Mouse (Mus musculus) neural tube, embryonic 11.5 days (tissue): ENCODE data around the gene Coro1a. TPM values are rescaled to one million over a fixed set of nuclear protein-coding genes. Genes with fewer than 3 reads are reported as not detected.

Source experiments
- ATAC-seq: fragments of 200-750 bp; cut with Nextera tagmentation; 2 replicates; pipeline ENCODE4 v1.8.0; 2017; ENCODE audit warnings: moderate number of reproducible peaks, mild to moderate bottlenecking, moderate TSS enrichment, moderate library complexity; ENCODE audit not compliant: insufficient read depth, low FRiP score, low TSS enrichment
- DNase-seq: peaks from one replicate; pipeline ENCODE4 v3.0.0-alpha.2; 2015; ENCODE audit warnings: low spot score
- H3K27ac ChIP-seq: fragments of 300-500 bp; sonication (generic); 2 replicates; pipeline ENCODE4 v1.5.1; 2014; ENCODE audit warnings: low read depth, mild to moderate bottlenecking, low read length
- H3K27me3 ChIP-seq: fragments of 300-500 bp; sonication (generic); 2 replicates; pipeline ENCODE4 v1.6.1; 2014; ENCODE audit warnings: mild to moderate bottlenecking, low read length, mixed read lengths; ENCODE audit not compliant: control insufficient read depth, insufficient read depth
- H3K36me3 ChIP-seq: fragments of 300-500 bp; sonication (generic); 2 replicates; pipeline ENCODE4 v1.6.1; 2014; ENCODE audit warnings: mild to moderate bottlenecking, low read length, moderate library complexity, mixed read lengths; ENCODE audit not compliant: control insufficient read depth, insufficient read depth
- H3K4me1 ChIP-seq: fragments of 300-500 bp; sonication (generic); 2 replicates; pipeline ENCODE4 v1.6.1; 2014; ENCODE audit warnings: low read length, mixed read lengths; ENCODE audit not compliant: control insufficient read depth, insufficient read depth
- H3K4me2 ChIP-seq: fragments of 300-500 bp; sonication (generic); 2 replicates; pipeline ENCODE4 v1.6.1; 2014; ENCODE audit warnings: low read depth, mild to moderate bottlenecking, moderate library complexity
- H3K4me3 ChIP-seq: fragments of 300-500 bp; sonication (generic); 2 replicates; pipeline ENCODE4 v1.5.1; 2014; ENCODE audit warnings: low read depth, low read length
- H3K9ac ChIP-seq: fragments of 300-500 bp; sonication (generic); 2 replicates; pipeline ENCODE4 v1.6.1; 2014; ENCODE audit warnings: mild to moderate bottlenecking, low read length
- H3K9me3 ChIP-seq: fragments of 300-500 bp; sonication (generic); 2 replicates; pipeline ENCODE4 v1.6.1; 2016; ENCODE audit warnings: low read length; ENCODE audit not compliant: control insufficient read depth
- WGBS: fragments of 180-500 bp; shearing (Covaris S2); extraction: QIAGEN DNeasy Blood & Tissue Kit; methylation state at CpG from one replicate; pipeline ENCODE4 v1.1.7; 2014; 5-methylcytosine and 5-hydroxymethylcytosine counted together
- polyA plus RNA-seq: library from polyadenylated mRNA; unstranded; fragments of >200 nt; fragmentation: Nextera tagmentation; extraction: Ambion mirVana; gene quantifications from 2 replicates; pipeline ENCODE4 v1.2.1, GENCODE M21; 2014

Coro1a gene
- polyA plus RNA-seq, 1 experiment from 2014 or later: 52.5 TPM

GRCm38 (mm10) chr7:126681221-126681620 lies 26.4 kb downstream of the Coro1a start:
- no peak overlapping the region for H3K27ac ChIP-seq
- H3K27me3 ChIP-seq: no peaks in the 10 kb centered on the region
- no peaks in the 10 kb centered on the region for H3K4me1 ChIP-seq
- H3K9me3 ChIP-seq: no peaks in the 10 kb centered on the region
- WGBS: 96% methylated on average over 5 of the region's 5 CpGs
- no peak overlapping the region for H3K4me2 ChIP-seq
- no peak overlapping the region for H3K4me3 ChIP-seq
- H3K36me3 ChIP-seq: no peaks in the 10 kb centered on the region; the same call in 1 of the 2 replicates
- no peak for DNase-seq
- no peak for ATAC-seq
- no peak overlapping the region for H3K9ac ChIP-seq

GRCm38 (mm10) chr7:126679683-126680082 lies 27.9 kb downstream of the Coro1a start:
- H3K27ac ChIP-seq: no peak overlapping the region
- H3K4me1 ChIP-seq: no peaks in the 10 kb centered on the region
- no peak for ATAC-seq
- no peaks in the 10 kb centered on the region for H3K27me3 ChIP-seq
- WGBS: 91% methylated on average over 5 of the region's 5 CpGs
- no peaks in the 10 kb centered on the region for H3K9me3 ChIP-seq
- no peak overlapping the region for H3K9ac ChIP-seq
- H3K4me3 ChIP-seq: no peak overlapping the region
- no peaks in the 10 kb centered on the region; the same call in 1 of the 2 replicates for H3K36me3 ChIP-seq
- DNase-seq: no peak
- H3K4me2 ChIP-seq: no peak overlapping the region

DNA sequence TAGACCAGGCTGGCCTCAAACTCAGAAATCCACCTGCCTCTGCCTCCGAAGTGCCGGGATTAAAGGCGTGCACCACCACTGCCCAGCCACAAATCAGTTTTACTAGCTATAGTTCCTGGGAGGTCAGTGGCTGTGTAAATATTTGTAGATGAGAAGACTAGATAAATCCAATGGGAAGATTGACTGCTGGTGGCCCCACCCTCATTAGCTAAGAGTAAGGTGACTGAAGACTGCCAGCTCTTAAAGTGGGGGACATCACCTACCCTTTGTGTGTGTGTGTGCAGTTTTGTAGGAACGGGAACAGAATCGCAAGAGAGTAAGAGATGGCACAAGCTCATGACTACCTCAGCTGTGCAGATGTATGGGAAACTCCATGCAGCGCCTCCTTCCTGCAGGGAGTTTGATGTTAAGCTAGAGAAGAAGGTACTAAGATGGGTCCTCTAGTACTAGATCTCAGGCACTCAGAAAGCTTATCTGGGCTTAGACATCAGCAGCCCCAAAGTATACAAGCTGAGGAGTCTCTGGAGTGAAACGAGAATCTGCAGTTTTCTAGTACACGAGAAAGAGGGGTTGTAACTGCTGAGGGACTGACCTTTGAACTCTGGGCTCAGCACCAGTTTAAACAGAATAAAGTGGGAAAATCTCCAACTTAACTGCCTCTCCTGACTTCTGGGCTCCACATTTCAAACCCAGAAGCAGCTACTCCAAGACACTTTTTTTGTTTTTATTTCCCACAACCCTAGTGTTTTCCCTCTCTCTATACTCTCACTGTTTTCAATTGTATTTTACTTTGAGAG lies 28.8 kb downstream of the Coro1a start:
- no peak overlapping the region for H3K9ac ChIP-seq
- H3K27me3 ChIP-seq: no peaks in the 10 kb centered on the region
- 83% methylated on average over 8 of the region's 8 CpGs for WGBS
- no peaks in the 10 kb centered on the region for H3K9me3 ChIP-seq
- no peak overlapping the region for H3K4me2 ChIP-seq
- no peaks in the 10 kb centered on the region for H3K4me1 ChIP-seq
- no peak overlapping the region for H3K27ac ChIP-seq
- H3K36me3 ChIP-seq: no peaks in the 10 kb centered on the region; the same call in 1 of the 2 replicates
- ATAC-seq (no peak), DNase-seq (no peak)
- H3K4me3 ChIP-seq: no peak overlapping the region

DNA sequence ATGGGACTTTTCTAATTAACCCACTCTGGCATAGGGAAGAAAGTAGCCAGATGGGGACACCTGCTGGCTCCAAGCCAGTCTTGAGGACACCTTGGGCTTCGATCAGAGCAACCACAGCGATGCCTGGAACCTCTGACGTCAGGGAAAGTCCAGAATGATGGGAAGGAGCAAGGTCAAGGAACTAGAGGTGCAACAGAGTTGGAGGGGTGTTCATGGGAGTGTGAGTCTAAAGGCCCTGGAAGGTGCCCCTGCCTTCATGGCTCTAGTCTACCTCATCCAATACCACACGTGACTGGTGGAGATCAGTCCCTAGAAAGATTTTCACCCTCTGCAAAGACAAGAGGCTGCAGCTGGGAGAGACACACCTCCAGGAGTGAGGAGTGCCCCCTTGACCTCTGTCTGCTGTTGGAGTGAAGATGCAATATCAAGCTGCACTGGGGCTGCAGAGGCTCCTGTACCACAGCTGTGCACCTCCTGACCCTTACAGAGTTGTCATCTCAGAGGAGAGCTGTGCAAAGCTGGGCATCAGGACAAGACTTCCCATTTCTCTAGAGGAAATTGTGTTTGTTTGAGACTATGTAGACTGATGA lies 30.9 kb downstream of the Coro1a start:
- peaks cover 6% of the 10 kb centered on the region; the same call in 1 of the 2 replicates for H3K36me3 ChIP-seq
- no peak overlapping the region for H3K27ac ChIP-seq
- no peak for DNase-seq
- H3K4me3 ChIP-seq: no peak overlapping the region
- no peaks in the 10 kb centered on the region for H3K27me3 ChIP-seq
- ATAC-seq: no peak
- H3K9me3 ChIP-seq: no peaks in the 10 kb centered on the region
- H3K9ac ChIP-seq: no peak overlapping the region
- WGBS: 75% methylated on average over 4 of the region's 4 CpGs
- no peak overlapping the region for H3K4me2 ChIP-seq
- no peaks in the 10 kb centered on the region for H3K4me1 ChIP-seq

- no peak for ATAC-seq
- 80% methylated on average over 1 of the region's 1 CpGs for WGBS
- Histone ChIP-seq H3K9me3 (no peaks in the 10 kb centered on the region), H3K27ac (no peak within 1 kb of the TSS), H3K36me3 (peaks cover 8% of the 10 kb centered on the region; the same call in 1 of the 2 replicates), H3K4me2 (no peak within 1 kb of the TSS), H3K9ac (no peak within 1 kb of the TSS), H3K4me3 (no peak within 1 kb of the TSS), H3K4me1 (no peaks in the 10 kb centered on the region), H3K27me3 (no peaks in the 10 kb centered on the region)
- no peak for DNase-seq
Observed at GRCm38 (mm10) chr7:126676207-126676606, 31.4 kb downstream of the Coro1a start, which contains the start of gene Sult1a1. Gene Sult1a1 (minus strand): TSS chr7:126676432.

DNA sequence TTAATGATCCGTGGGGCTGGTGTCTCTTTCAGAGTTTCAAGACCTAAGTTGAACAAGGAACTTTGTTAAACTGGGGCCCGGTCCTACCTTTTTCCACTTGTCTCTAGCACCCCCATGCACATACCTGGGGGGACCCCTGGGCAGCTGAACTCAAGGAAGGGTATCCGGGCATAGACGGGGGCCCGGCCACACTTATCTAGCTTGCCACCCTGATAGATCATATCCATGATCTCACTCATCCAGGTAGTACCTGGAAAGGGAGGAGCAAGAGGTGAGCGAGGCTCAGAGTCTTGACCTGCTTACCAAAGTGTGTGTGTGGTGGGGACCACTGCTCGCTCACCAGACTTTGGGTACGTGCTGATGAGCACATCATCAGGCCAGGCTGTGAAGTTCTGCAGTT lies 32.5 kb downstream of the Coro1a start:
- H3K4me3 ChIP-seq: no peak overlapping the region
- WGBS: 94% methylated on average over 8 of the region's 8 CpGs
- H3K9me3 ChIP-seq: no peaks in the 10 kb centered on the region
- H3K4me1 ChIP-seq: no peaks in the 10 kb centered on the region
- no peaks in the 10 kb centered on the region for H3K27me3 ChIP-seq
- DNase-seq: no peak
- H3K9ac ChIP-seq: no peak overlapping the region
- peaks cover 8% of the 10 kb centered on the region; the same call in 1 of the 2 replicates for H3K36me3 ChIP-seq
- no peak overlapping the region for H3K27ac ChIP-seq
- ATAC-seq: no peak
- no peak overlapping the region for H3K4me2 ChIP-seq

GRCm38 (mm10) chr7:126672111-126672510 lies 35.5 kb downstream of the Coro1a start:
- no peak for ATAC-seq
- no peak for DNase-seq
- Histone ChIP-seq H3K4me1 (no peaks in the 10 kb centered on the region), H3K27ac (no peak overlapping the region), H3K9me3 (no peaks in the 10 kb centered on the region), H3K36me3 (peaks cover 8% of the 10 kb centered on the region; the same call in 1 of the 2 replicates), H3K4me3 (no peak overlapping the region), H3K4me2 (no peak overlapping the region), H3K27me3 (no peaks in the 10 kb centered on the region), H3K9ac (no peak overlapping the region)
- 92% methylated on average over 9 of the region's 9 CpGs for WGBS

- Histone ChIP-seq H3K4me1 (no peaks in the 10 kb centered on the region), H3K9ac (no peak overlapping the region), H3K9me3 (no peaks in the 10 kb centered on the region), H3K27me3 (no peaks in the 10 kb centered on the region), H3K4me2 (no peak overlapping the region), H3K36me3 (peaks cover 8% of the 10 kb centered on the region; the same call in 1 of the 2 replicates), H3K4me3 (no peak overlapping the region), H3K27ac (no peak overlapping the region)
- no peak for DNase-seq
- WGBS: 92% methylated on average over 3 of the region's 3 CpGs
- no peak for ATAC-seq
Observed at GRCm38 (mm10) chr7:126670152-126670551, 37.4 kb downstream of the Coro1a start.

DNA sequence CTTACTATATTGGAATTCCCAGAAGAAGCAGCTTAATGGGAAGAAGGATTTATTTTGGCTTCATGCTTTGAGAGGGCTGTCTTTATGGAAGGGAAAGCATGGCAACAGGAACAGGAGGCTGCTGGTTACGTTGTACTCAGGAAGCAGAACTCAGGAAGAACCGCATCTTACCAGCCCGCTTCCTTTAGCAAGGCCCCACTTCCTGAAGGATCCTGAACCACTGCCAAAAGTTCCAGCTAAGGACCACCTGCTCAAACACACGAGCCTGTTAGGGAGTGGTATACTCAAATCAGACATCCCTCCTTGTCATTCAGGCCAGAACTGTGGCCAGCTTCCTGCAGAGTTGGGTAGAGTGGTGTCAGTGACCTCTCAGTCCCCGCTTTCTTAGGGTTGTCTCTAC lies 39.1 kb downstream of the Coro1a start:
- no peaks in the 10 kb centered on the region for H3K9me3 ChIP-seq

More for the DNA sequence above, 39.1 kb downstream of the Coro1a start:
- Histone ChIP-seq H3K36me3 (peaks cover 12% of the 10 kb centered on the region; the same call in 1 of the 2 replicates), H3K4me1 (no peaks in the 10 kb centered on the region), H3K27me3 (no peaks in the 10 kb centered on the region), H3K4me3 (no peak overlapping the region), H3K9ac (no peak overlapping the region), H3K27ac (no peak overlapping the region), H3K4me2 (no peak overlapping the region)
- WGBS: 91% methylated on average over 5 of the region's 5 CpGs
- DNase-seq: no peak
- no peak for ATAC-seq
